Mouse (Mus musculus) stomach, embryonic 15.5 days (tissue): ENCODE data around the gene Iqgap2. TPM values are rescaled to one million over a fixed set of nuclear protein-coding genes. Genes with fewer than 3 reads are reported as not detected.

Experiments used
- ATAC-seq: fragments of 200-750 bp; cut with Nextera tagmentation; 2 replicates; pipeline ENCODE4 v1.8.0; 2017; ENCODE audit warnings: low read depth, moderate number of reproducible peaks, moderate TSS enrichment; ENCODE audit not compliant: insufficient read depth, low FRiP score
- H3K27ac ChIP-seq: fragments of 300-500 bp; sonication (generic); 2 replicates; pipeline ENCODE4 v1.5.1; 2015; ENCODE audit warnings: mild to moderate bottlenecking, inconsistent platforms
- H3K27me3 ChIP-seq: fragments of 300-500 bp; sonication (generic); replicated peaks from 2 replicates; pipeline ENCODE4 v1.6.1; 2015; ENCODE audit warnings: inconsistent platforms
- H3K36me3 ChIP-seq: fragments of 300-500 bp; sonication (generic); 2 replicates; pipeline ENCODE4 v1.6.1; 2015; ENCODE audit warnings: inconsistent platforms
- H3K4me1 ChIP-seq: fragments of 300-500 bp; sonication (generic); 2 replicates; pipeline ENCODE4 v1.6.1; 2015; ENCODE audit warnings: inconsistent platforms
- H3K4me2 ChIP-seq: fragments of 300-500 bp; sonication (generic); 2 replicates; pipeline ENCODE4 v1.6.1; 2015; ENCODE audit warnings: mild to moderate bottlenecking, inconsistent platforms
- H3K4me3 ChIP-seq: fragments of 300-500 bp; sonication (generic); replicated peaks from 2 replicates; pipeline ENCODE4 v1.5.1; 2015; ENCODE audit warnings: inconsistent platforms
- H3K9ac ChIP-seq: fragments of 300-500 bp; sonication (generic); 2 replicates; pipeline ENCODE4 v1.6.1; 2015; ENCODE audit warnings: inconsistent platforms
- H3K9me3 ChIP-seq: fragments of 300-500 bp; sonication (generic); 2 replicates; pipeline ENCODE4 v1.6.1; 2016; ENCODE audit warnings: inconsistent platforms
- WGBS: fragments of 180-500 bp; shearing (Covaris S2); methylation state at CpG from one replicate; pipeline ENCODE4 v1.1.7; 2015; 5-methylcytosine and 5-hydroxymethylcytosine counted together
- polyA plus RNA-seq: library from polyadenylated mRNA; unstranded; fragments of >200 nt; fragmentation: Nextera tagmentation; extraction: Ambion mirVana; gene quantifications from 2 replicates; pipeline ENCODE4 v1.2.1, GENCODE M21; 2015

The Iqgap2 gene
- polyA plus RNA-seq, 1 experiment from 2014 or later, result 20.3 TPM

DNA sequence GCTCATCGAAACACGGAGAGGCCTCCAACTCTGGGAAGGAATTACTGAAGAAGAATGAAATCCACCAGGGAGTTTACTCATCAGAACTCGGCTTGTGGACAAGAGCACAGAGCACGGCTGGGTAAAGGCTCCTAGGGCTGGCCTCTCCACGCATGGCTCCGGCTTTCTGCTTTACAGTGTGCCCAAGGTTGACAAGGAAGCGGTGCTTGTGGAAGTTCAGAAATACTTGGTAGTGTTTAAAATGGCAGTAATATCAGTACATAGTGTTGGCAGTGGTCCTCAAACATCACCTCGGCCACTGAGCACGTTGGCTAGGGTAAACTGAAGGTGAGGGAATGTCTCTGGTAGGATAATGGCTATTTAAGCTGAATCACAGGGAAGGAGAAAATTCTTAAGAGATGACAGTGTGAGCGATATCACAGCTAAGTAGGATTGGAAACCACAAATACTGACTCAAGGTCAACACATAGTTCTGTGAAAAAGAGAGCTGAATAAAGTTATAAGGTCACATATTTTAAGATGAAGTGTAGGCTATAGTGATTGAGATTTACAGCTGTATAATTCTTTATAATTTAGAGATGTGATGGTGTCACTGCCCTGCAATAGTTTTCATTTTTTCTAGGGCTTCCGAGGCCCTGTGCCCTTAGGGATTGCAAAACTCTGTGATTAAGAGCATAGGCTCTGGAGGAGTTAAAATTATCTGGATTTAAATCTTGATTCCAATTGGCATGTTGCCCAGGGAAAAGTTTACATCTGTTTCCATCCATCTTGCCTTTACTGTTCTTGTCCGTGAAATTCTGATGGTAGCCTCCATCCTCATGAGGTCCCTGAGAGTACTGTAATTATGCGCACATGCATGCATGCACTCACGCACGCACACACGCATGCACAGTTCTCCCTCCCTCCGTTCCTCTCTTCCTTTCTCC is 250.4 kb downstream of the Iqgap2 start:
- Histone ChIP-seq H3K4me2 (no peak overlapping the region), H3K27me3 (no peaks in the 10 kb centered on the region), H3K4me3 (no peak overlapping the region), H3K4me1 (0 out of 2 replicates have a peak, but pooled peaks cover 18% of the 10 kb centered on the region), H3K36me3 (no peaks in the 10 kb centered on the region), H3K27ac (peak overlapping the region; percentile 22; the same call in 1 of the 2 replicates), H3K9me3 (no peaks in the 10 kb centered on the region), H3K9ac (no peak overlapping the region)
- WGBS, result 72% methylated on average over 17 of the region's 17 CpGs
- peak; percentile 45; the same call in 1 of the 2 replicates for ATAC-seq

DNA sequence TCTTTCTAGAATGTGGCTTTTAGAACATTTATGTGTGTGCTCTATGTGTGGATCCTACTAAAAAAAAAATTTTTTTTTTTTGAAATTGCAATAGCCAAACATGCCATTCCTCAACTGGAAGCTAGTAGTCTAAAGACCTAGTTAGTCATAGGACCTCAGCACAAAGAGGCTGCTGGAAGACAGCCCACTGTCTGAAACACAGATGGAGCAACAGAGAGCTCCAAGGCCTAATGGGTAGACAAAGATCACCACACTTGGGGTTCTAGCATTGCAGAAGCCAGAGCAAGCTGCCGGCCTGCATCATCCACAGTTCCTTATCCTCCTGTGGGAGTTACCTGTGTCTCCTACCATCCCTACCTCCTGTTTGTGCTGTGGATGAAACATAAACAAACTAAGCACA is 251.3 kb downstream of the Iqgap2 start:
- H3K36me3 ChIP-seq, result no peaks in the 10 kb centered on the region
- H3K4me3 ChIP-seq, result no peak overlapping the region
- H3K9me3 ChIP-seq, result no peaks in the 10 kb centered on the region
- no peak overlapping the region for H3K9ac ChIP-seq
- H3K27ac ChIP-seq, result no peak overlapping the region; the same call in 1 of the 2 replicates
- WGBS, result 82% methylated on average over 1 of the region's 1 CpGs
- ATAC-seq, result no peak
- no peak overlapping the region for H3K4me2 ChIP-seq
- no peaks in the 10 kb centered on the region for H3K27me3 ChIP-seq
- 0 out of 2 replicates have a peak, but pooled peaks cover 18% of the 10 kb centered on the region for H3K4me1 ChIP-seq

- Histone ChIP-seq H3K4me1 (0 out of 2 replicates have a peak, but pooled peaks cover 18% of the 10 kb centered on the region), H3K36me3 (no peaks in the 10 kb centered on the region), H3K4me2 (no peak overlapping the region), H3K9me3 (no peaks in the 10 kb centered on the region), H3K27ac (peak overlapping the region; percentile 64), H3K27me3 (no peaks in the 10 kb centered on the region), H3K4me3 (no peak overlapping the region), H3K9ac (no peak overlapping the region)
- ATAC-seq, result no peak
- 46% methylated on average over 15 of the region's 15 CpGs for WGBS
These were observed 252.2 kb downstream of the Iqgap2 start for GRCm38 (mm10) chr13:95639336-95640116.

DNA sequence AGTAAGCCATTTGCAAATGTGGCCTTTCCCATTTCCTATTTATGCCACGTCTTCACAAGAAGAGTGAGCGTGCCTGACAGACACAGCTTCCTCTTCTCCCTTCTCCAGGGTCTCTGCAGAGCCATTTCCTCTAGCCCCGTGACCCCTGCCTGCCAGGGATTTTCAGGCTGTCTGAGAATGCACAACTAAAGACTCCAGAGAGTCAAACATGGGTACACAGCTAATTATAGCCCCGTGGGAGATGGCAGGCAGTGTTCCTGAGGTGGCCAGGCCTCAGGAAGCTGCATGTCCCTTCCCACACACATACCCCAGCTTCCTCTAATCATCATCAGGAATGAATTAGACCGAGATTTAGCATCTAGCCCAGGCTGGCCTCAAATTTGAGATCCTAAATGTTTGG is 252.8 kb downstream of the Iqgap2 start:
- no peak overlapping the region for H3K9ac ChIP-seq
- no peaks in the 10 kb centered on the region for H3K36me3 ChIP-seq
- H3K4me1 ChIP-seq, result 0 out of 2 replicates have a peak, but pooled peaks cover 18% of the 10 kb centered on the region
- H3K9me3 ChIP-seq, result no peaks in the 10 kb centered on the region
- ATAC-seq, result no peak
- H3K27ac ChIP-seq, result peak overlapping the region; percentile 64
- H3K4me2 ChIP-seq, result no peak overlapping the region
- no peaks in the 10 kb centered on the region for H3K27me3 ChIP-seq
- WGBS, result 34% methylated on average over 5 of the region's 5 CpGs
- no peak overlapping the region for H3K4me3 ChIP-seq

DNA sequence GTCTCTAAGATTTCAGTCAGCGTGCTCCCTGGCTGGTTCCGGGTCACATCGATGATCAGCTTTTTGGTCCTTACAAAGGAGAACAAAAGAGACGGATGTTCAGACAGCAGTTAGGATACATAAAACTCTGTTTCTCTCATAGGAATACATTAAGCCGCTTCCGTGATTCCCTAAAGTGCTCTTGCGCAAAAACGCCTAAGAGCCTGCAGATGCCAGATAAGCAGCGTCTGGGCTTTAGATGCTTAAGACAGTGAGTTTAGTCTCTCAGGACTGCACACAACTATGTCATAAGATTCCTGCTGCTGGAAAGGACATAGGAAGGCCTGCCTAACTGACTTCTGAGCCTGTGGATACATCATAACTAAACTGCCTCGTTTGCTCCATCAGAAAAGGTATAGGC is 254.0 kb downstream of the Iqgap2 start:
- H3K4me2 ChIP-seq, result no peak overlapping the region
- no peak for ATAC-seq
- H3K36me3 ChIP-seq, result no peaks in the 10 kb centered on the region
- no peak overlapping the region for H3K4me3 ChIP-seq
- 0 out of 2 replicates have a peak, but pooled peaks cover 18% of the 10 kb centered on the region for H3K4me1 ChIP-seq
- H3K9ac ChIP-seq, result no peak overlapping the region
- no peaks in the 10 kb centered on the region for H3K9me3 ChIP-seq
- H3K27ac ChIP-seq, result no peak overlapping the region
- no peaks in the 10 kb centered on the region for H3K27me3 ChIP-seq
- 78% methylated on average over 10 of the region's 10 CpGs for WGBS

- H3K4me3 ChIP-seq, result no peak overlapping the region
- H3K27me3 ChIP-seq, result no peaks in the 10 kb centered on the region
- no peak overlapping the region for H3K27ac ChIP-seq
- WGBS, result 91% methylated on average over 12 of the region's 12 CpGs
- no peak overlapping the region for H3K9ac ChIP-seq
- H3K9me3 ChIP-seq, result no peaks in the 10 kb centered on the region
- no peak overlapping the region for H3K4me2 ChIP-seq
- ATAC-seq, result no peak
- H3K36me3 ChIP-seq, result 0 out of 2 replicates have a peak, but pooled peaks cover 4% of the 10 kb centered on the region
- H3K4me1 ChIP-seq, result 0 out of 2 replicates have a peak, but pooled peaks cover 4% of the 10 kb centered on the region
These were observed 256.4 kb downstream of the Iqgap2 start for GRCm38 (mm10) chr13:95635301-95635700.

GRCm38 (mm10) chr13:95634451-95634850 is 257.3 kb downstream of the Iqgap2 start:
- H3K36me3 ChIP-seq, result 0 out of 2 replicates have a peak, but pooled peaks cover 7% of the 10 kb centered on the region
- H3K27me3 ChIP-seq, result no peaks in the 10 kb centered on the region
- 0 out of 2 replicates have a peak, but pooled peaks cover 4% of the 10 kb centered on the region for H3K4me1 ChIP-seq
- no peak overlapping the region for H3K4me2 ChIP-seq
- H3K9me3 ChIP-seq, result no peaks in the 10 kb centered on the region
- H3K27ac ChIP-seq, result peak overlapping the region; percentile 38; the same call in 1 of the 2 replicates
- no peak overlapping the region for H3K4me3 ChIP-seq
- no peak overlapping the region for H3K9ac ChIP-seq
- 11% methylated on average over 2 of the region's 2 CpGs for WGBS
- ATAC-seq, result no peak

DNA sequence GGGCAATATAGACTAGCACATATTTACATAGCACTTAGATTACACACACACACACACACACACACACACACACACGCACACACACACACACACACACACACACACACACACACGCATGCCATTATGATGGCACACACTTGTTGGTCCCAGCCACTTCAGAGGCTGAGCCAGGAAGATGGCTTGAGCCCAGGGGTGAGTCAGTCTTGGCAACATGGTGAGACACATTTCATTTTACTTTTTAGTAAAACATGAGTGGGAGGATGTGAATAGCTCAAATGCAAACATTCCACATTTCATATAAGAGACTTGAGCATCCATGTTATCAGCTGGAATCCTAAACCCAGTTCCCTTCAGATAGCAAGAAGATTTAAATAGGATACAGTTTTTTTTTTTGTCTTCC is 258.3 kb downstream of the Iqgap2 start:
- 69% methylated on average over 2 of the region's 2 CpGs for WGBS
- no peaks in the 10 kb centered on the region for H3K9me3 ChIP-seq
- H3K9ac ChIP-seq, result no peak overlapping the region
- no peak overlapping the region for H3K4me3 ChIP-seq
- no peak for ATAC-seq
- no peak overlapping the region for H3K4me2 ChIP-seq
- no peaks in the 10 kb centered on the region for H3K4me1 ChIP-seq
- H3K27me3 ChIP-seq, result no peaks in the 10 kb centered on the region
- 0 out of 2 replicates have a peak overlapping the region, but pooled peaks have one; percentile 38 for H3K27ac ChIP-seq
- 0 out of 2 replicates have a peak, but pooled peaks cover 7% of the 10 kb centered on the region for H3K36me3 ChIP-seq

DNA sequence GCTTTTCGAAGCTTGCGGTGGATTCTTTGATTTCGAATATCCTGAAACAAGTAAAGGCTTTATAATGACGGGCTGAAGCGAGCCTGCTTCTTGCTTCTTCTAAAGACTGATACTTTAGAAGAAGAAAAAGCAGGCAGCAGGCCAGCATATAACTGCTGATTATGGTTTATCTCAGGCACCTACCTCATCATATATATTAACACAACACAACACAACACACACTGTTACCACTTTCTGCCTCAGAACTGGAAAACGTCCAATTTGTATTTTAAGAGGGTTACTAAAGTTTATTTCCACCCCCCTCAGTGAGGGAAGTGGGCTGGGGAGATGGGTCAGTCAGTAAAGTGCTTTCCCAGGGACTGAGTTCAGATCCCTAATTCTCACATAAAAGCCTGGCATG is 259.6 kb downstream of the Iqgap2 start:
- Histone ChIP-seq H3K9me3 (no peaks in the 10 kb centered on the region), H3K4me2 (no peak overlapping the region), H3K9ac (no peak overlapping the region), H3K36me3 (0 out of 2 replicates have a peak, but pooled peaks cover 7% of the 10 kb centered on the region), H3K4me3 (no peak overlapping the region), H3K27me3 (no peaks in the 10 kb centered on the region), H3K27ac (no peak overlapping the region), H3K4me1 (no peaks in the 10 kb centered on the region)
- ATAC-seq, result no peak
- WGBS, result 81% methylated on average over 6 of the region's 6 CpGs

GRCm38 (mm10) chr13:95630747-95631146 is 261.0 kb downstream of the Iqgap2 start:
- Histone ChIP-seq H3K9me3 (no peaks in the 10 kb centered on the region), H3K9ac (no peak overlapping the region)
- 62% methylated on average over 2 of the region's 2 CpGs for WGBS

GRCm38 (mm10) chr13:95629751-95630150 is 262.0 kb downstream of the Iqgap2 start:
- Histone ChIP-seq H3K27me3 (no peaks in the 10 kb centered on the region), H3K36me3 (0 out of 2 replicates have a peak, but pooled peaks cover 7% of the 10 kb centered on the region), H3K4me1 (no peaks in the 10 kb centered on the region), H3K4me2 (no peak overlapping the region), H3K9ac (no peak overlapping the region), H3K27ac (no peak overlapping the region), H3K9me3 (no peaks in the 10 kb centered on the region), H3K4me3 (no peak overlapping the region)
- ATAC-seq, result no peak
- 86% methylated on average over 10 of the region's 10 CpGs for WGBS

More at GRCm38 (mm10) chr13:95630747-95631146, 261.0 kb downstream of the Iqgap2 start:
- H3K4me2 ChIP-seq, result no peak overlapping the region
- no peaks in the 10 kb centered on the region for H3K4me1 ChIP-seq
- H3K27me3 ChIP-seq, result no peaks in the 10 kb centered on the region
- H3K4me3 ChIP-seq, result no peak overlapping the region
- 0 out of 2 replicates have a peak, but pooled peaks cover 7% of the 10 kb centered on the region for H3K36me3 ChIP-seq
- ATAC-seq, result no peak
- no peak overlapping the region for H3K27ac ChIP-seq
